Comparison of ENCODE assay signal across 27 mouse cellular contexts in genomic region chr2:31274993-31275392, GRCm38 (mm10). TPM values are rescaled to one million over a fixed set of nuclear protein-coding genes. Genes with fewer than 3 reads are reported as not detected.
"Had no signal": no experiment of that assay in that cellular context is flagged by ENCODE, and none has a peak within 500 bp of the region (broad histone marks: within the 10 kb centered on the region; RNA-seq: fewer than 3 reads in every experiment).

No protein-coding gene starts in this region.

- H3K4me2 ChIP-seq: heart, embryonic 13.5 days; heart, embryonic 15.5 days; hindbrain, embryonic 15.5 days; limb, embryonic 12.5 days; liver, embryonic 11.5 days; liver, embryonic 13.5 days; liver, embryonic 15.5 days had no signal

- H3K36me3 ChIP-seq: liver, embryonic 13.5 days; liver, embryonic 15.5 days had no signal

- H3K9ac ChIP-seq: heart, embryonic 13.5 days; heart, embryonic 15.5 days; hindbrain, embryonic 15.5 days; limb, embryonic 12.5 days; liver, embryonic 13.5 days; liver, embryonic 15.5 days; liver, postnatal 0 days had no signal

- H3K27me3 ChIP-seq: heart, embryonic 13.5 days; heart, embryonic 15.5 days; hindbrain, embryonic 15.5 days; limb, embryonic 12.5 days; liver, embryonic 13.5 days; liver, embryonic 15.5 days had no signal

- H3K4me3 ChIP-seq: heart, embryonic 10.5 days; heart, embryonic 13.5 days; heart, embryonic 15.5 days; hindbrain, embryonic 15.5 days; left cerebral cortex, adult 2 months; limb, embryonic 10.5 days; limb, embryonic 12.5 days; liver, embryonic 13.5 days; liver, embryonic 15.5 days had no signal

- H3K9me3 ChIP-seq: heart, embryonic 10.5 days; heart, embryonic 13.5 days; heart, embryonic 15.5 days; hindbrain, embryonic 15.5 days; limb, embryonic 10.5 days; limb, embryonic 12.5 days; liver, embryonic 13.5 days; liver, embryonic 15.5 days had no signal

- H3K27ac ChIP-seq: heart, embryonic 10.5 days; heart, embryonic 13.5 days; heart, embryonic 15.5 days; hindbrain, embryonic 15.5 days; hindbrain, postnatal 0 days; left cerebral cortex, adult 2 months; limb, embryonic 10.5 days; limb, embryonic 12.5 days; liver, embryonic 13.5 days; liver, embryonic 15.5 days had no signal

- ATAC-seq: hindbrain, postnatal 0 days; intestine, embryonic 16.5 days; liver, postnatal 0 days had no signal

- H3K4me1 ChIP-seq: limb, embryonic 10.5 days; liver, embryonic 13.5 days; liver, embryonic 15.5 days had no signal

- DNase-seq: gastrocnemius, postnatal 14 days; gastrocnemius, postnatal 36 days; heart, adult 18-20 months; heart, postnatal 14 days; heart, postnatal 36 days; kidney, adult 18-20 months; kidney, adult 8-10 months; kidney, postnatal 10 days; kidney, postnatal 25 days; kidney, postnatal 4 days; layer of hippocampus, adult 9-11 months; liver; liver, embryonic 13.5 days; liver, postnatal 0 days had no signal

RNA-seq across cellular contexts. Expression of gene Hmcn2, which starts 39.2 kb away (rescaled TPM):
- polyA plus RNA-seq: hindbrain, embryonic 11.5 days; kidney, embryonic 14.5 days; limb, embryonic 12.5 days had no signal
